Mouse (Mus musculus) midbrain, postnatal 0 days (tissue): ENCODE data around the gene Cit. TPM values are rescaled to one million over a fixed set of nuclear protein-coding genes. Genes with fewer than 3 reads are reported as not detected.
A peak's percentile ranks its signal among the peaks of the same experiment; 100 is the strongest.

ENCODE experiments used
- ATAC-seq: fragments of 200-750 bp; cut with Nextera tagmentation; 2 replicates; pipeline ENCODE4 v1.8.0; 2017; ENCODE audit warnings: moderate number of reproducible peaks, mild to moderate bottlenecking, moderate TSS enrichment, moderate library complexity; ENCODE audit not compliant: low FRiP score
- DNase-seq: peaks from one replicate; pipeline ENCODE4 v3.0.0-alpha.2; 2015; ENCODE audit warnings: low spot score
- H3K27ac ChIP-seq: fragments of 300-500 bp; sonication (generic); 2 replicates; pipeline ENCODE4 v1.5.1; 2014; ENCODE audit warnings: low read depth, mild to moderate bottlenecking, low read length, mixed read lengths
- H3K27me3 ChIP-seq: fragments of 300-500 bp; sonication (generic); 2 replicates; pipeline ENCODE4 v1.6.1; 2014; ENCODE audit warnings: low read length, control low read depth, mixed read lengths; ENCODE audit not compliant: insufficient read depth
- H3K36me3 ChIP-seq: fragments of 300-500 bp; sonication (generic); 2 replicates; pipeline ENCODE4 v1.6.1; 2014; ENCODE audit warnings: low read length, control low read depth, mixed read lengths; ENCODE audit not compliant: insufficient read depth
- H3K4me1 ChIP-seq: fragments of 300-500 bp; sonication (generic); 2 replicates; pipeline ENCODE4 v1.6.1; 2014; ENCODE audit warnings: mild to moderate bottlenecking, control low read depth, antibody characterized with exemption, low read length, mixed read lengths; ENCODE audit not compliant: insufficient read depth
- H3K4me2 ChIP-seq: fragments of 300-500 bp; sonication (generic); 2 replicates; pipeline ENCODE4 v1.6.1; 2014; ENCODE audit warnings: low read depth, mild to moderate bottlenecking, low read length, mixed read lengths; ENCODE audit not compliant: poor library complexity, severe bottlenecking
- H3K4me3 ChIP-seq: fragments of 300-500 bp; sonication (generic); 2 replicates; pipeline ENCODE4 v1.5.1; 2014; ENCODE audit warnings: low read depth, mild to moderate bottlenecking, low read length, moderate library complexity
- H3K9ac ChIP-seq: fragments of 300-500 bp; sonication (generic); replicated peaks from 2 replicates; pipeline ENCODE4 v1.6.1; 2014; ENCODE audit warnings: mild to moderate bottlenecking, low read length, moderate library complexity, mixed read lengths; ENCODE audit not compliant: poor library complexity, severe bottlenecking
- H3K9me3 ChIP-seq: fragments of 300-500 bp; sonication (generic); 2 replicates; pipeline ENCODE4 v1.6.1; 2016; ENCODE audit warnings: low read length, control low read depth
- CTCF ChIP-seq: IDR thresholded peaks from 2 replicates; pipeline ENCODE4 v1.5.1; 2016; ENCODE audit warnings: antibody characterized with exemption, mild to moderate bottlenecking
- WGBS: fragments of 180-500 bp; shearing (Covaris S2); extraction: QIAGEN DNeasy Blood & Tissue Kit; methylation state at CpG from one replicate; pipeline ENCODE4 v1.1.7; 2014; 5-methylcytosine and 5-hydroxymethylcytosine counted together
- polyA plus RNA-seq: library from polyadenylated mRNA; unstranded; fragments of >200 nt; fragmentation: Nextera tagmentation; extraction: Ambion mirVana; gene quantifications from 2 replicates; pipeline ENCODE4 v1.2.1, GENCODE M21; 2015
- total RNA-seq: library from RNA; depleted of rRNA; stranded (reverse); fragments of >200 nt; gene quantifications from 2 replicates; pipeline ENCODE4 v1.2.3, GENCODE M21; 2014

The Cit gene
- total and polyA plus RNA-seq, 2 experiments from 2014 or later = 34.7 to 35.9 TPM

DNA sequence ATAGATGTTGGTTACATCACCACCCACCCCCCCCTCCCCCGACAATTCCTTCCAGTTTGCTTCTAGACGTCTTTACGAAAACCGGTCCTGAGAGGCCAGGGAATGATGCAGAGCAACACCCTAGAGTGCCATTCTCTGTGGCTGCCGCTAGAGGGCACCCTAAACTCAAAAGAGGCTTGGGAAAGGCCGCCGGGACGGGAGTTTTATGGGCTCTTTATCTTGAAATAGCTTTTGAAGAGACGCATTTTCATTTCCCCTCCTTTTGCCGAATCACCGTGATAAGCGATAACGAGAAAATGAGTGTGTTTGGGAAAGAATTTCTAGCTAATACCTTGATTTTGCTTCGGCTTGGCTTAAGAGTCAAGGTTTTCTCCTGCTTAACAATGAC, 186.1 kb downstream of the Cit start:
- Histone ChIP-seq H3K27ac (no peak overlapping the region), H3K4me3 (peak overlapping the region; percentile 22), H3K4me2 (peak overlapping the region; percentile 54), H3K9me3 (no peaks in the 10 kb centered on the region), H3K36me3 (no peaks in the 10 kb centered on the region), H3K27me3 (0 out of 2 replicates have a peak, but pooled peaks cover 3% of the 10 kb centered on the region), H3K9ac (0 out of 2 replicates have a peak overlapping the region, but pooled peaks have one; percentile 54), H3K4me1 (peaks cover 3% of the 10 kb centered on the region; the same call in 1 of the 2 replicates)
- ATAC-seq = no peak; the same call in 1 of the 2 replicates
- WGBS = 4% methylated on average over 14 of the region's 14 CpGs
- DNase-seq = peak; percentile 89
- peak; percentile 91 for TF ChIP-seq CTCF

GRCm38 (mm10) chr5:116036465-116036864, 191.4 kb downstream of the Cit start:
- no peaks in the 10 kb centered on the region for H3K9me3 ChIP-seq
- H3K27ac ChIP-seq = no peak overlapping the region
- no peaks in the 10 kb centered on the region for H3K27me3 ChIP-seq
- WGBS = 51% methylated on average over 16 of the region's 16 CpGs
- H3K4me2 ChIP-seq = no peak overlapping the region
- DNase-seq (no peak), ATAC-seq (no peak)
- no peak overlapping the region for H3K4me3 ChIP-seq
- no peaks in the 10 kb centered on the region for H3K4me1 ChIP-seq
- no peaks in the 10 kb centered on the region for H3K36me3 ChIP-seq
- H3K9ac ChIP-seq = no peak overlapping the region
- no peak for TF ChIP-seq CTCF

- Histone ChIP-seq H3K27me3 (no peaks in the 10 kb centered on the region), H3K27ac (no peak overlapping the region), H3K9ac (no peak overlapping the region), H3K36me3 (no peaks in the 10 kb centered on the region), H3K4me2 (no peak overlapping the region), H3K4me1 (no peaks in the 10 kb centered on the region), H3K4me3 (no peak overlapping the region), H3K9me3 (no peaks in the 10 kb centered on the region)
- ATAC-seq (no peak), DNase-seq (no peak)
- no peak for TF ChIP-seq CTCF
- WGBS = 73% methylated on average over 12 of the region's 12 CpGs
Measured at GRCm38 (mm10) chr5:116037731-116038130, 192.7 kb downstream of the Cit start.

GRCm38 (mm10) chr5:116039706-116040105, 194.6 kb downstream of the Cit start:
- Histone ChIP-seq H3K4me3 (no peak overlapping the region), H3K9ac (no peak overlapping the region), H3K4me2 (0 out of 2 replicates have a peak overlapping the region, but pooled peaks have one; percentile 12), H3K36me3 (no peaks in the 10 kb centered on the region), H3K27ac (no peak overlapping the region), H3K4me1 (no peaks in the 10 kb centered on the region), H3K27me3 (no peaks in the 10 kb centered on the region), H3K9me3 (no peaks in the 10 kb centered on the region)
- ATAC-seq (no peak), DNase-seq (no peak)
- no peak for TF ChIP-seq CTCF
- 33% methylated on average over 11 of the region's 11 CpGs for WGBS

DNA sequence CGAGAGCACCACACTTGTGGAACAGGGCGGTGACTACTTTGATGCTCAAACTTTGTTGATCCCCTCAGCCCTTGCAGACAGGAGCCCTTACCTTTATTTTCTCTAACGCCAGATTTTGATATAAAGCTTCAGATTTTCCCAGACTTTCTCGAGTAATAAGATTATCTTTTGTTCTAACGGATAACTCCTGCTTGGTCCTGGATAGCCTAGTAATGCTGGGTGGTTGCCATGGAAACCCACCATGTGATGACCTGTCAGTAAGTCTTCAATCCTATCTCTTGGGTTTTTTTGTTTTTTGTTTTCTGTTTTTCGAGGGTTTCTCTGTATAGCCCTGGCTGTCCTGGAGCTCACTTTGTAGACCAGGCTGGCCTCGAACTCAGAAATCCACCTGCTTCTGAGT, 197.2 kb downstream of the Cit start:
- H3K4me2 ChIP-seq = no peak overlapping the region
- no peak for DNase-seq
- ATAC-seq = no peak
- no peak overlapping the region for H3K9ac ChIP-seq
- H3K4me3 ChIP-seq = no peak overlapping the region
- 29% methylated on average over 7 of the region's 7 CpGs for WGBS
- H3K9me3 ChIP-seq = no peaks in the 10 kb centered on the region
- H3K36me3 ChIP-seq = no peaks in the 10 kb centered on the region
- H3K27ac ChIP-seq = no peak overlapping the region
- no peaks in the 10 kb centered on the region for H3K4me1 ChIP-seq
- no peaks in the 10 kb centered on the region for H3K27me3 ChIP-seq
- TF ChIP-seq CTCF = no peak

GRCm38 (mm10) chr5:116045581-116045980, 200.5 kb downstream of the Cit start:
- DNase-seq (no peak), ATAC-seq (no peak)
- Histone ChIP-seq H3K4me1 (no peaks in the 10 kb centered on the region), H3K36me3 (no peaks in the 10 kb centered on the region), H3K9ac (no peak overlapping the region), H3K27me3 (no peaks in the 10 kb centered on the region), H3K4me3 (no peak overlapping the region), H3K27ac (no peak overlapping the region), H3K9me3 (no peaks in the 10 kb centered on the region), H3K4me2 (no peak overlapping the region)
- TF ChIP-seq CTCF = no peak
- 85% methylated on average over 8 of the region's 8 CpGs for WGBS
